Mouse (Mus musculus): ENCODE measurements around the gene Sft2d2.

GRCm38 (mm10) chr1:165142343-165142916, 51.8 kb downstream of the Sft2d2 start:
- TF ChIP-seq CTCF (IDR thresholded peaks at IDR 0.05; ENCODE audit: control insufficient read depth, insufficient read depth, insufficient read length) (no peak), MYOG (IDR thresholded peaks at IDR 0.05; ENCODE audit: control insufficient read depth, extremely low read depth, insufficient read length) (no peak), MYOD1 (IDR thresholded peaks at IDR 0.05; ENCODE audit: control insufficient read depth, insufficient read length, low read depth) (no peak), USF1 (IDR thresholded peaks at IDR 0.05; ENCODE audit: low read depth) (no peak)

All from C2C12 (cell line).